Mouse (Mus musculus) lung, adult 10 weeks (tissue): Measurements from ENCODE around the gene Polr3a. TPM values are rescaled to one million over a fixed set of nuclear protein-coding genes. Genes with fewer than 3 reads are reported as not detected.

Source experiments
- polyA plus RNA-seq: library from polyadenylated mRNA; stranded (reverse); fragments of 350-450 nt; fragmentation: Illumina TruSeq; extraction: RNeasy Lipid Tissue Mini Kit (QIAGEN cat#74804); gene quantifications from one replicate; pipeline ENCODE4 v1.2.3, GENCODE M21; 2014; ENCODE audit warnings: low read depth, low replicate concordance; ENCODE audit not compliant: insufficient read depth

Polr3a gene
- polyA plus RNA-seq: 4.3 TPM

DNA sequence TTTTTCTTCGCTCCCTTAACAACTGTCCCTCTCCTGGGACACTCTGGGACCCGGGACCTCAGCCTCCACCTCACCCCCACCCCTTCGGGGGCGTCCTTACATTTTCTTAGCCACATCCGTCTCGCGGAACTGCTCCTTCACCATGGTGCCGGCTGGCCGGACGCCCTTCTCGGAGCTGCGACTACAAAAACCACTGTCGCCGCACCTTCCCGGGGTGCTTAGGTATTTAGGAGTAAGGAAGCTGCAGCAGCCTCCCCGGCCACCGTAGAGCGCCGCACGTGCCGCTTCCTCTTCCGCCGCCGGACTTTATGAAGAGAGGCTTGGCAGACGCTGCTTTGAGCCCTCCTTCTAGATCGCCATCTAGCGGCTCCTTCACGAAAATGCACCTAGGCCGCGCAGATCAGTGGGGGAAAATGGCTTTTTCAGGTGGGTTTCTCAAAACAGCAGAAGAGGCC, at the start of gene Polr3a, which contains the start of gene Rps24:
TSS of gene Polr3a (minus strand) at position 286 of the 455 bp plus-strand sequence.
TSS of gene Rps24 (plus strand) at position 353 of the 455 bp plus-strand sequence.

Other genes with a start within 250 kb of the Polr3a start
- 6.6 TPM for gene Dlg5, start 241.1 kb downstream of the Polr3a start, polyA plus RNA-seq
- gene E330034G19Rik, start 193.8 kb downstream of the Polr3a start, polyA plus RNA-seq: not detected
- 4,718 TPM for gene Rps24, start 67 bp upstream of the Polr3a start, polyA plus RNA-seq